Mouse (Mus musculus) layer of hippocampus, postnatal 36 days (tissue): ENCODE results near the gene Msantd1. TPM values are rescaled to one million over a fixed set of nuclear protein-coding genes. Genes with fewer than 3 reads are reported as not detected.
"Not testable (repeated sequence)": the region's sequence is repeated elsewhere in the genome, so short reads cannot be mapped to it uniquely, and the experiment has no call there.

Experiments
- DNase-seq, 2 experiments: peaks; one replicate each; pipeline ENCODE4 v3.0.0; 2022
- total RNA-seq, 2 experiments: library from RNA; stranded (reverse); gene quantifications; 2 replicates each; pipeline ENCODE4 v1.2.3; 2021

The Msantd1 gene
- total RNA-seq: 1 to 10 TPM; 5.6 to 8.0 TPM

GRCm38 (mm10) chr5:34907910-34908725, at the start of gene Msantd1:
Gene Msantd1, plus strand, starts transcription at chr5:34908012.
- DNase-seq: no peak

GRCm38 (mm10) chr5:34865367-34865766, 42.4 kb upstream of the Msantd1 start:
- no peak for DNase-seq

GRCm38 (mm10) chr5:34880307-34880706, 27.5 kb upstream of the Msantd1 start:
- DNase-seq: not testable (repeated sequence)

GRCm38 (mm10) chr5:34881023-34881422, 26.8 kb upstream of the Msantd1 start:
- DNase-seq: no peak

GRCm38 (mm10) chr5:34885250-34885649, 22.6 kb upstream of the Msantd1 start:
- DNase-seq: no peak

GRCm38 (mm10) chr5:34889252-34889651, 18.6 kb upstream of the Msantd1 start:
- no peak for DNase-seq

- DNase-seq: no peak
Measured at GRCm38 (mm10) chr5:34896697-34897453, 10.9 kb upstream of the Msantd1 start.

- DNase-seq: no peak
Measured at GRCm38 (mm10) chr5:34899787-34900469, 7.9 kb upstream of the Msantd1 start.

- no peak for DNase-seq
Measured at GRCm38 (mm10) chr5:34902371-34902770, 5.4 kb upstream of the Msantd1 start.

- peak; percentile 48 to 50 for DNase-seq
Measured at GRCm38 (mm10) chr5:34902811-34903385, 4.9 kb upstream of the Msantd1 start.

GRCm38 (mm10) chr5:34904412-34904811, 3.4 kb upstream of the Msantd1 start:
- no peak for DNase-seq

- DNase-seq: no peak
Measured at GRCm38 (mm10) chr5:34907230-34907629, 582 bp upstream of the Msantd1 start.

- no peak for DNase-seq
Measured at GRCm38 (mm10) chr5:34908726-34909633, 1.2 kb downstream of the Msantd1 start.

- no peak for DNase-seq
Measured at GRCm38 (mm10) chr5:34909634-34910503, 2.1 kb downstream of the Msantd1 start.

- DNase-seq: no peak
Measured at GRCm38 (mm10) chr5:34910504-34910815, 2.6 kb downstream of the Msantd1 start.

GRCm38 (mm10) chr5:34915801-34916200, 8.0 kb downstream of the Msantd1 start:
- DNase-seq: peak; percentile 69 to 78

- DNase-seq: no peak
Measured at GRCm38 (mm10) chr5:34917234-34917655, 9.4 kb downstream of the Msantd1 start.

GRCm38 (mm10) chr5:34918785-34919184, 11.0 kb downstream of the Msantd1 start:
- no peak for DNase-seq

GRCm38 (mm10) chr5:34922531-34922930, 14.7 kb downstream of the Msantd1 start:
- DNase-seq: no peak

GRCm38 (mm10) chr5:34923920-34924319, 16.1 kb downstream of the Msantd1 start:
- no peak for DNase-seq

GRCm38 (mm10) chr5:34924519-34924918, 16.7 kb downstream of the Msantd1 start:
- no peak for DNase-seq
